ENCODE assay signal across 32 mouse cellular contexts in genomic region chr10:32782732-32783359, GRCm38 (mm10).
DNase-seq lines count a peak whose midpoint lies in the region; ATAC-seq and TF ChIP-seq lines count a peak whose summit lies in the region.
"Had no signal": no experiment of that assay in that cellular context is flagged by ENCODE, and none has a peak within 500 bp of the region (broad histone marks: within the 10 kb centered on the region; RNA-seq: fewer than 3 reads in every experiment).

No protein-coding gene starts in this region.

- no peak overlapping the region for H3K4me3 ChIP-seq in liver, postnatal 0 days (ENCODE audit: low read depth, low read length)
- no peak overlapping the region for H3K4me3 ChIP-seq in neural tube, embryonic 12.5 days
- H3K4me3 ChIP-seq: embryonic facial prominence, embryonic 10.5 days; embryonic facial prominence, embryonic 15.5 days; heart, embryonic 13.5 days; kidney, embryonic 15.5 days; left cerebral cortex, adult 2 months; limb, embryonic 12.5 days; liver, embryonic 13.5 days; midbrain, embryonic 12.5 days; myocyte had no signal

- H3K4me2 ChIP-seq in liver, postnatal 0 days (ENCODE audit: low read depth, low read length): no peak overlapping the region
- no peak overlapping the region for H3K4me2 ChIP-seq in neural tube, embryonic 12.5 days (replicated peaks)
- H3K4me2 ChIP-seq: embryonic facial prominence, embryonic 15.5 days; heart, embryonic 13.5 days; kidney, embryonic 15.5 days; limb, embryonic 12.5 days; liver, embryonic 13.5 days; lung, embryonic 14.5 days; midbrain, embryonic 12.5 days had no signal

- no peak for TF ChIP-seq CTCF in liver, postnatal 0 days (IDR thresholded peaks at IDR 0.05; ENCODE audit: low read depth)

- WGBS in liver, postnatal 0 days (ENCODE audit: insufficient replicate concordance): 72% methylated on average over 3 of the region's 3 CpGs
- 81% methylated on average over 3 of the region's 3 CpGs for WGBS in neural tube, embryonic 12.5 days

- ATAC-seq in liver, postnatal 0 days: no peak
- peak; percentile 56; the same call in 1 of the 2 replicates for ATAC-seq in neural tube, embryonic 12.5 days (ENCODE audit: low FRiP score, low read depth)
- ATAC-seq: activated CD4-positive, CD25-positive, alpha-beta regulatory T cell, adult 4 months; hindbrain, embryonic 16.5 days had no signal

- H3K9me3 ChIP-seq in liver, postnatal 0 days (ENCODE audit: low read length): no peaks in the 10 kb centered on the region
- H3K9me3 ChIP-seq in neural tube, embryonic 12.5 days: no peaks in the 10 kb centered on the region
- H3K9me3 ChIP-seq: embryonic facial prominence, embryonic 10.5 days; embryonic facial prominence, embryonic 15.5 days; heart, embryonic 13.5 days; kidney, embryonic 15.5 days; limb, embryonic 12.5 days; liver, embryonic 13.5 days; midbrain, embryonic 12.5 days had no signal

- no peak for TF ChIP-seq EP300 in liver, postnatal 0 days (IDR thresholded peaks at IDR 0.05; ENCODE audit: low read depth)

- peak; percentile 6 for DNase-seq in embryo, embryonic 10 days (ENCODE audit: low spot score)
- no peak for DNase-seq in embryo, embryonic 9.5 days (ENCODE audit: extremely low spot score)
- DNase-seq in liver: peak; percentile 2
- DNase-seq in liver, postnatal 0 days: no peak
- no peak for DNase-seq in neural tube, embryonic 10.5 days (ENCODE audit: extremely low spot score, low spot score)
- peak; percentile 38 for DNase-seq in mesoderm, embryonic 11.5 days (ENCODE audit: low read depth, low spot score)
- DNase-seq in urinary bladder, postnatal 25 days (ENCODE audit: low spot score): no peak
- DNase-seq: adrenal gland, adult 2 months; adrenal gland, postnatal 36 days; cerebellum, adult 8-10 months; cerebellum, postnatal 25 days; gastrocnemius, postnatal 10 days; heart, postnatal 10 days; kidney, adult 18-20 months; kidney, postnatal 25 days; liver, embryonic 13.5 days; lung, embryonic 14.5 days; lung, postnatal 14 days; right cerebral cortex, postnatal 14 days; thymus, postnatal 4 days had no signal

- no peak overlapping the region for H3K27ac ChIP-seq in liver, postnatal 0 days (ENCODE audit: low read depth)
- no peak overlapping the region for H3K27ac ChIP-seq in neural tube, embryonic 12.5 days
- H3K27ac ChIP-seq: embryonic facial prominence, embryonic 10.5 days; embryonic facial prominence, embryonic 15.5 days; heart, embryonic 13.5 days; kidney, embryonic 15.5 days; left cerebral cortex, adult 2 months; limb, embryonic 12.5 days; liver, embryonic 13.5 days; midbrain, embryonic 12.5 days had no signal

- no peaks in the 10 kb centered on the region for H3K27me3 ChIP-seq in liver, postnatal 0 days (ENCODE audit: insufficient read depth, low read length)
- no peaks in the 10 kb centered on the region for H3K27me3 ChIP-seq in neural tube, embryonic 12.5 days (replicated peaks)
- H3K27me3 ChIP-seq: CH12.LX; embryonic facial prominence, embryonic 15.5 days; heart, embryonic 13.5 days; kidney, embryonic 15.5 days; limb, embryonic 12.5 days; liver, embryonic 13.5 days; midbrain, embryonic 12.5 days had no signal

- H3K36me3 ChIP-seq in liver, postnatal 0 days (replicated peaks; ENCODE audit: insufficient read depth, low read length): no peaks in the 10 kb centered on the region
- no peaks in the 10 kb centered on the region for H3K36me3 ChIP-seq in neural tube, embryonic 12.5 days
- H3K36me3 ChIP-seq: embryonic facial prominence, embryonic 10.5 days; embryonic facial prominence, embryonic 15.5 days; heart, embryonic 13.5 days; kidney, embryonic 15.5 days; limb, embryonic 12.5 days; liver, embryonic 13.5 days; midbrain, embryonic 12.5 days had no signal

- no peak overlapping the region for H3K9ac ChIP-seq in liver, postnatal 0 days (replicated peaks)
- no peak overlapping the region for H3K9ac ChIP-seq in neural tube, embryonic 12.5 days
- H3K9ac ChIP-seq: embryonic facial prominence, embryonic 15.5 days; heart, embryonic 13.5 days; kidney, embryonic 15.5 days; limb, embryonic 12.5 days; liver, embryonic 13.5 days; lung, embryonic 14.5 days; midbrain, embryonic 12.5 days had no signal

- no peaks in the 10 kb centered on the region for H3K4me1 ChIP-seq in liver, postnatal 0 days (ENCODE audit: insufficient read depth)
- H3K4me1 ChIP-seq in neural tube, embryonic 12.5 days: no peaks in the 10 kb centered on the region
- H3K4me1 ChIP-seq: embryonic facial prominence, embryonic 10.5 days; embryonic facial prominence, embryonic 15.5 days; kidney, embryonic 15.5 days; limb, embryonic 12.5 days; liver, embryonic 13.5 days; midbrain, embryonic 12.5 days had no signal

Comparison
In these comparisons a context has a peak if more than half of its experiments do, and no peak if none do; other contexts are left out.
1. DNase-seq: peak in embryo, embryonic 10 days (single experiment), liver (single experiment) and mesoderm, embryonic 11.5 days (single experiment); none in embryo, embryonic 9.5 days (single experiment), liver, postnatal 0 days (single experiment), neural tube, embryonic 10.5 days (single experiment) and urinary bladder, postnatal 25 days (single experiment).